Mouse (Mus musculus) thymus, adult 2 months (tissue): ENCODE measurements around the gene Ovol2. TPM values are rescaled to one million over a fixed set of nuclear protein-coding genes. Genes with fewer than 3 reads are reported as not detected.

Experiments
- DNase-seq: peaks from one replicate; pipeline ENCODE4 v3.0.0; 2021
- H3K27ac ChIP-seq: fragments of 200-500 bp; 2 replicates; pipeline ENCODE4 v1.5.1; 2012; ENCODE audit warnings: low read length, control low read depth; ENCODE audit not compliant: control insufficient read depth, insufficient read depth
- H3K27me3 ChIP-seq: fragments of 200-500 bp; 2 replicates; pipeline ENCODE4 v1.6.1; 2012; ENCODE audit warnings: mild to moderate bottlenecking, low read length, moderate library complexity, mixed read lengths; ENCODE audit not compliant: control insufficient read depth, insufficient read depth
- H3K36me3 ChIP-seq: fragments of 200-500 bp; 2 replicates; pipeline ENCODE4 v1.6.1; 2012; ENCODE audit warnings: mild to moderate bottlenecking, low read length, moderate library complexity; ENCODE audit not compliant: control insufficient read depth, insufficient read depth
- H3K4me1 ChIP-seq: fragments of 200-500 bp; replicated peaks from 2 replicates; pipeline ENCODE4 v1.6.1; 2012; ENCODE audit warnings: low read length; ENCODE audit not compliant: control insufficient read depth, insufficient read depth
- H3K4me3 ChIP-seq: fragments of 200-500 bp; 2 replicates; pipeline ENCODE4 v1.5.1; 2012; ENCODE audit warnings: mild to moderate bottlenecking, low read length, control low read depth, moderate library complexity; ENCODE audit not compliant: control insufficient read depth, insufficient read depth
- CTCF ChIP-seq: fragments of 200-500 bp; IDR thresholded peaks from 2 replicates; pipeline ENCODE4 v1.5.1; 2012; ENCODE audit warnings: mild to moderate bottlenecking, control low read depth, low read length, moderate library complexity, borderline replicate concordance; ENCODE audit not compliant: control insufficient read depth, poor library complexity, insufficient read depth; ENCODE audit errors: extremely low read depth
- POLR2A ChIP-seq: fragments of 200-500 bp; IDR thresholded peaks from 2 replicates; pipeline ENCODE4 v1.6.1; 2012; ENCODE audit warnings: mild to moderate bottlenecking, low read length, control low read depth, moderate library complexity; ENCODE audit not compliant: control insufficient read depth, poor library complexity, insufficient read depth; ENCODE audit errors: extremely low read depth
- WGBS: fragments of 180-500 bp; shearing (Covaris S2); methylation state at CpG from one replicate; pipeline ENCODE4 v1.1.7; 2018; 5-methylcytosine and 5-hydroxymethylcytosine counted together
- polyA plus RNA-seq: library from polyadenylated mRNA; depleted of rRNA; stranded (reverse); fragments of >200 nt; gene quantifications from 2 replicates; pipeline ENCODE4 v1.2.3, GENCODE M21; 2012

Gene Ovol2
- polyA plus RNA-seq, 1 experiment, result 0.93 TPM

DNA sequence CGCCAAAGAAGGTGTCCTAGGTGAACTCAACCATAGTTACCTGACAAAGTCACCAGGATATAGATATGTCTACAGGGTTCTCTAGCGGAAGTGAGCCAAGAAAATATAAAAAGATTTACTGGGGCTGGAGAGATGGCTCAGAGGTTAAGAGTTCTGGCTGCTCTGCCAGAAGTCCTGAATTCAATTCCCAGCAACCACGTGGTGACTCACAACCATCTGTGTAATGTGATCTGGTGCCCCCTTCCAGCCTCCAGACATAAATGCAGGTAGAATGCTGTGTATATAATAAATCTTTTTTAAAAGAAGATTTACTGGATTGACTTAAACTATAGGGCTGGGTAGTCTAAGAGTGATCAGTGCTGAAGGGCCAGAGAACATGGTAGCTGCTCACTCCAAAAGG lies 50.5 kb downstream of the Ovol2 start:
- Histone ChIP-seq H3K27ac (no peak overlapping the region), H3K4me1 (0 out of 2 replicates have a peak, but pooled peaks cover under 1% of the 10 kb centered on the region), H3K36me3 (peaks cover 5% of the 10 kb centered on the region; the same call in 1 of the 2 replicates), H3K4me3 (no peak overlapping the region), H3K27me3 (no peaks in the 10 kb centered on the region)
- no peak for TF ChIP-seq CTCF
- no peak for TF ChIP-seq POLR2A
- WGBS, result 89% methylated on average over 3 of the region's 3 CpGs
- no peak for DNase-seq

DNA sequence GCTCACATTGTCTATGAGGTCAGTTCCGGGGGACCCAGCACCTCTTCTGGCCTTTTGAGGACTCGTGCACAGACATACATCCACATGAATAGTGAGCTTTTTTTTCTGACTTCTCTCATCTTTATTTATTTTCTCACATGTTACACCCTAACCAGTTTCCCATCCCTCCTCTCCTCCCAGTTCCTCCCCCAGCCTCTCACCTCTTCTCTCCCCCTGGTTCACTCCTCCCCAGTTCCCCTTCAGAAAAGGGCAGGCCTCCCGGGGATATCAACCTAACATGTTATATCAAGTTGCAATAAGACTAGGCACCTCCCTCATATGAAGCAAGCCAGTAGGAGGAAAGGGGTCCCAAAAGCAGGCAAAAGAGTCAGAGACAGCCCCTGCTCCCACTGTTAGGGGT lies 51.4 kb downstream of the Ovol2 start:
- Histone ChIP-seq H3K36me3 (peaks cover 5% of the 10 kb centered on the region; the same call in 1 of the 2 replicates), H3K27me3 (no peaks in the 10 kb centered on the region), H3K27ac (no peak overlapping the region), H3K4me1 (peaks cover 3% of the 10 kb centered on the region; the same call in 1 of the 2 replicates), H3K4me3 (no peak overlapping the region)
- no peak for TF ChIP-seq POLR2A
- no peak for TF ChIP-seq CTCF
- WGBS, result 89% methylated on average over 3 of the region's 3 CpGs
- DNase-seq, result no peak

DNA sequence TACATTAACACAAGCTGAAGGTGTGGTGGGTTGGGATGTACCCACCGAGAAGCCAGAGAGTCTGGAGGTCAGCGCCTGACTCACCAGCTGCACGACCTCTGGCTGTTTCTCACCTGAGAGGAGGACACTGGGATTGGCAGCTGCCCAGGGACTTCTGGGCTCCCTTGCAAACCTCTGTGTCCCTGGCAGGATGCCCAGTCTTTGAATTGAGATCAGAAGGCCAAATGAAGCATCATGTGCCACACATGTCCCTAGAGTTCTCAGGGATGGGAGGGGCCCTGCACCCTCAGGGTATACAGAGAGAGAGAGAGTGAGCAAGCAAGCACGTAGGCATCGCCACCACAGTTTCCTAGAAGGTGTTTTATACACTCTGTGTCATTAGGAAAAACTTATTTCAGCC lies 52.2 kb downstream of the Ovol2 start:
- no peak overlapping the region for H3K4me3 ChIP-seq
- no peak overlapping the region for H3K27ac ChIP-seq
- H3K27me3 ChIP-seq, result no peaks in the 10 kb centered on the region
- H3K4me1 ChIP-seq, result peaks cover 7% of the 10 kb centered on the region
- no peak for DNase-seq
- 70% methylated on average over 5 of the region's 5 CpGs for whole genome bisulfite sequencing
- TF ChIP-seq POLR2A (no peak), CTCF (no peak)
- peaks cover 5% of the 10 kb centered on the region; the same call in 1 of the 2 replicates for H3K36me3 ChIP-seq

DNA sequence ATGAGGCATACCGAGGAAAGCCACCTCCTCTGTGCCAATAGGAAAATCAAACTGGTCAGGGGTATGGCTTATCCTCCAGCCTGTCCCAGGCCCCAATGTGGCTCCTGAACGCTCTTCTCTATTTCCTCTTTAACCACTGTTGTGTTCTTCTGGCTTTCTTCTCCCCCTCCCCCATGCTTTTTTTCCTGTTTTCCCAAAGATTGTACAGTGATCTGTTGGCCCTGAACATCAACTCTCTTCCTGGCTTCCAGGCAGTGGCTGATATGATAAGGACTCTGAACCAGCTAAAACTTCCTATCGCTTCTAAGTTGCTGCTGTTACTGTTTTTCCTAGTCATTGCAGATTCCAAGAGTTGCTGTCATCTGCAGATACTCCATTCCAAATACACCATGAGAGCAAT lies 55.1 kb downstream of the Ovol2 start:
- Histone ChIP-seq H3K36me3 (peaks cover 5% of the 10 kb centered on the region; the same call in 1 of the 2 replicates), H3K27ac (no peak overlapping the region), H3K27me3 (no peaks in the 10 kb centered on the region), H3K4me3 (no peak overlapping the region), H3K4me1 (peaks cover 14% of the 10 kb centered on the region)
- TF ChIP-seq CTCF (no peak), POLR2A (no peak)
- WGBS, result 98% methylated on average over 3 of the region's 3 CpGs
- DNase-seq, result no peak

DNA sequence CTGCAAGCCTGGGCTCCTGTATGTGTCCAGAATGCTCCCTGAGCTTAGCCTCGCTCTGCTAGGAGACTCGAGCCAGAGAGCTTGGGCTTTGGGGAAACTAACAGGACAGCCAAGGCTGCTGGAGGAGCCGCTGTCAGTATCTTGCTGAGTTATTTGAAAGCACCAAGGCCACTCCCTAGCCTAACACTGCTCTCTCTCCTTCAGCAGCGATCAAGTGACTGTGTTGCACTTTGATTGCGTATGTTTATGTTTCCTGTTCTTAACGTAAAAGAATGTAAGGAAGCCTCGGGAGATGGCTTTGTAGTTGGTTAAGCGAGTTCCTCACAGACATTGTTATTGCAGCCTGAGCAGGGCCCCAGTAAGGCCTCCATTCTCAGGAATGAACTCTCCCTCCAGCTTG lies 57.2 kb downstream of the Ovol2 start:
- peak; percentile 29 for DNase-seq
- peaks cover 16% of the 10 kb centered on the region for H3K4me1 ChIP-seq
- WGBS, result 27% methylated on average over 8 of the region's 8 CpGs
- peaks cover 3% of the 10 kb centered on the region; the same call in 1 of the 2 replicates for H3K36me3 ChIP-seq
- H3K27me3 ChIP-seq, result no peaks in the 10 kb centered on the region
- no peak for TF ChIP-seq POLR2A
- TF ChIP-seq CTCF, result no peak
- H3K27ac ChIP-seq, result peak overlapping the region; percentile 58
- H3K4me3 ChIP-seq, result no peak overlapping the region

DNA sequence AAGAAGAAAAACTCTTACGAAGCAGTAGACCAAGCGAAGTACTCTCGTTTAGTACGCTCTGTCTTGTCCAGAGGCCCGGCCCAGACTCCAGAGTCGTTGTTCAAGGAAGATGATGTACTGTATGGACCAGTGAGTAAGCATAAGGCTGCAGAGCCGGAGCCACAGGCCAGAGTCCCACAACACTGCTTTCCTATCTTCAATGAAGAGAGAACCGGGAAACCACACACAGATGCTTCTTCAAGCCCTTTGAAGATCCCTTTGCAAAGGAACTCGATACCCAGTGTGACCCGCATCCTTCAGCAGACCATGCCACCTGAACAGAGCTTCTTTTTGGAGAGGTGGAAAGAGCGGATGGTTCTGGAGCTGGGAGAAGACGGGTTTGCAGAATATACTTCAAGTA lies 59.9 kb downstream of the Ovol2 start:
- TF ChIP-seq POLR2A (no peak), CTCF (no peak)
- peaks cover 16% of the 10 kb centered on the region for H3K4me1 ChIP-seq
- no peaks in the 10 kb centered on the region; the same call in 1 of the 2 replicates for H3K36me3 ChIP-seq
- H3K27me3 ChIP-seq, result no peaks in the 10 kb centered on the region
- WGBS, result 47% methylated on average over 12 of the region's 12 CpGs
- H3K4me3 ChIP-seq, result no peak overlapping the region
- DNase-seq, result no peak
- H3K27ac ChIP-seq, result 0 out of 2 replicates have a peak overlapping the region, but pooled peaks have one; percentile 25
